Mouse (Mus musculus) heart, adult 2 months (tissue): ENCODE results near the gene Intu.

Experiments
- CTCF ChIP-seq: fragments of 200-600 bp; IDR thresholded peaks from 2 replicates; pipeline ENCODE4 v1.8.1; 2022; ENCODE audit warnings: antibody characterized with exemption, mild to moderate bottlenecking, moderate library complexity
- POLR2A ChIP-seq: fragments of 200-500 bp; IDR thresholded peaks from 2 replicates; pipeline ENCODE4 v1.6.1; 2011; ENCODE audit warnings: mild to moderate bottlenecking, low read depth, low read length, control low read depth; ENCODE audit not compliant: insufficient read depth

DNA sequence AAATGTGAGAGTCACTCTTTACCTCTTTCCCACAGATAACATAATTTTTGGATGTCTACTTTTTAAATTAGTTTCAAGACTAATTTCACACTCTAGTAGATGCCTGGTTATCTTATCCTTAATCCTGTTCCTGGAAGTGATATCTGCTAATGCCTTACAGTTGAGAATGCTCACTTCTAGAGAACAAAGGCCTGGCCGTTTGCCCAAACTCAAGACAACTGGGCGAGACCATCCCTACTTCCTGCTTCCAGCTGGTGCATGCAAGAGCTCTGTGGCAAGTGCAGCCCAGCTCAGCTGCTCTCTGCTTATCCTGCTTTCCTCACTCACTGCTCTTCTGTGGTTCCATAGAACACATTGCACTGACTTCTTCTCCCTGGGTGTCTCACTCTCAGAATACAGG lies 163.4 kb downstream of the Intu start:
- TF ChIP-seq CTCF (no peak), POLR2A (no peak)
